Mouse (Mus musculus): Measurements from ENCODE around the gene Ddah2.

DNA sequence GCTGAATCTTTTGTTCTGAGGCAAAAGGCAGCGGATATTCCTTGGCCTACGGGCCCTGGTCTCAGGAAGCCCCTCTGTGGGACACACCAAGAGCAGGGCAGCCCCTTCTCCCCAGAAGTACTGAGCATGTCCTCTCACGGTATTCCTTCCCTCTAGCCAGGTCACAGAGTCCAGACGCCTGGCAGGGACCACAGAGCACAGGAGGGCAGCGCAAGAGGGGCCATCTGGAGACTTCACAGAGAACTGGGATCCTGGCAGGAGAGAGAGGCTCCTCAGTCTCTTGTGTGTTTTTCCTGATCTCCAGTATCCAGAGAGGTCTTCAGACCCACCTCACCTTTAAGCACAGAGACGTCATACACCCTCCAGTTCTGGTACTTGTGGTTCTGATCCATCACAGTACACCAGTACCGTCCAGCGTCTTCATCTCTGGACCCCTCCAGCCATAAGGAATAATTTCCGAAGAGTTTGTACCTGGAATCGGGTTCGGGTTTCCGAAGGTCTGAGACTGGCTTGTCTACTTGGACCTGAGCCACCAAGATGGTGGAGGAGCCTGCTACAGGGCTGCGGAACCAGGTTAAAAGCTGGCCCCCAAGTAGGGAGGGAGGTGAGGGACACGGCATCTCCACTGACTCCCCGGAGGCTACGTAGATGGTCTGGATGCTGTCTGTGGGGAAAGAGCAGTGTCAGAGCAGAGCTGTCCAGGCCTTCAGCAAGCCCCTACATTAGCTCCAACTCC is 24.2 kb downstream of the Ddah2 start:
- TF ChIP-seq EP300 (IDR thresholded peaks at IDR 0.05; ENCODE audit: low read depth): no peak
- TF ChIP-seq CTCF (IDR thresholded peaks at IDR 0.05; ENCODE audit: low read depth): no peak

All from liver, postnatal 0 days (tissue).